Mouse (Mus musculus) left cerebral cortex, postnatal 14 days (tissue): ENCODE measurements at regions not wholly inside any gene's neighbourhood (a gene's known extent, or its start where the extent isn't known, plus 50 kb on each side); places are given as distances from the start of the nearest gene placed in this dataset.
A peak's percentile ranks its signal among the peaks of the same experiment; 100 is the strongest.

Source experiments
- DNase-seq, 2 experiments: peaks; one replicate each; pipeline ENCODE4 v3.0.0; 2021 to 2022; ENCODE audit warnings: low spot score in 2 of 2, mixed read lengths in 1 of 2
- intact Hi-C: fragments of 180-260 bp; cut with DNase I; formaldehyde crosslinking; loops from one replicate; pipeline ENCODE4 v1.15.1; 2025

- intact Hi-C loops: no loop called here
- DNase-seq: no peak
These were observed 226.6 kb upstream of the Pter start for GRCm38 (mm10) chr2:12697209-12697608.

- intact Hi-C loops: no loop called here
- DNase-seq: no peak
These were observed 224.5 kb upstream of the Pter start for GRCm38 (mm10) chr2:12699331-12699730.

GRCm38 (mm10) chr2:12707514-12707913 lies 216.3 kb upstream of the Pter start:
- intact Hi-C loops: loop anchor here (5.0 kb wide), 1 partner anchor 530 kb away; no protein-coding TSS in a partner anchor
- no peak for DNase-seq

- intact Hi-C loops: loop anchor here (2.0 to 5.0 kb wide), 2 partner anchors 299 to 528 kb away; no protein-coding TSS in a partner anchor
These were observed 214.5 kb upstream of the Pter start for GRCm38 (mm10) chr2:12709156-12709923.

GRCm38 (mm10) chr2:12709924-12710240 lies 214.0 kb upstream of the Pter start:
- intact Hi-C loops: loop anchor here (2.0 to 5.0 kb wide), 2 partner anchors 299 to 527 kb away; no protein-coding TSS in a partner anchor
- peak; percentile 5 to 13 for DNase-seq

More at GRCm38 (mm10) chr2:12709156-12709923, 214.5 kb upstream of the Pter start:
- peak; percentile 69 to 82 for DNase-seq

- intact Hi-C loops: no loop called here
These were observed 207.5 kb upstream of the Pter start for GRCm38 (mm10) chr2:12716124-12717012.

GRCm38 (mm10) chr2:12729251-12729650 lies 194.6 kb upstream of the Pter start:
- intact Hi-C loops: no loop called here
- DNase-seq: no peak

More at GRCm38 (mm10) chr2:12716124-12717012, 207.5 kb upstream of the Pter start:
- DNase-seq: no peak

- no peak for DNase-seq
- intact Hi-C loops: no loop called here
These were observed 186.7 kb upstream of the Pter start for GRCm38 (mm10) chr2:12737140-12737539.

GRCm38 (mm10) chr2:12746856-12747255 lies 177.0 kb upstream of the Pter start:
- intact Hi-C loops: no loop called here
- peak; percentile 29 to 72 for DNase-seq

GRCm38 (mm10) chr2:12758816-12759215 lies 165.0 kb upstream of the Pter start:
- DNase-seq: no peak
- intact Hi-C loops: no loop called here

GRCm38 (mm10) chr2:12759931-12760330 lies 163.9 kb upstream of the Pter start:
- intact Hi-C loops: no loop called here
- DNase-seq: no peak

GRCm38 (mm10) chr2:12761461-12761860 lies 162.4 kb upstream of the Pter start:
- intact Hi-C loops: no loop called here
- DNase-seq: no peak

- no peak for DNase-seq
- intact Hi-C loops: no loop called here
These were observed 159.3 kb upstream of the Pter start for GRCm38 (mm10) chr2:12764510-12764909.

- intact Hi-C loops: no loop called here
These were observed 158.5 kb upstream of the Pter start for GRCm38 (mm10) chr2:12765336-12765735.

GRCm38 (mm10) chr2:12776866-12777265 lies 147.0 kb upstream of the Pter start:
- DNase-seq: peak; percentile 36 to 60
- intact Hi-C loops: no loop called here

More at GRCm38 (mm10) chr2:12765336-12765735, 158.5 kb upstream of the Pter start:
- DNase-seq: no peak

- intact Hi-C loops: no loop called here
- DNase-seq: peak; percentile 25 to 42
These were observed 146.1 kb upstream of the Pter start for GRCm38 (mm10) chr2:12777696-12778095.

- intact Hi-C loops: no loop called here
These were observed 131.2 kb upstream of the Pter start for GRCm38 (mm10) chr2:12792596-12792995.

GRCm38 (mm10) chr2:12797615-12798169 lies 126.1 kb upstream of the Pter start:
- intact Hi-C loops: no loop called here

More at GRCm38 (mm10) chr2:12792596-12792995, 131.2 kb upstream of the Pter start:
- DNase-seq: no peak

GRCm38 (mm10) chr2:12799153-12799925 lies 124.5 kb upstream of the Pter start:
- DNase-seq: peak in 1 of 2 experiments; percentile 9
- intact Hi-C loops: no loop called here

More at GRCm38 (mm10) chr2:12797615-12798169, 126.1 kb upstream of the Pter start:
- DNase-seq: no peak
